Mouse (Mus musculus): Measurements from ENCODE around the gene Nfib.

DNA sequence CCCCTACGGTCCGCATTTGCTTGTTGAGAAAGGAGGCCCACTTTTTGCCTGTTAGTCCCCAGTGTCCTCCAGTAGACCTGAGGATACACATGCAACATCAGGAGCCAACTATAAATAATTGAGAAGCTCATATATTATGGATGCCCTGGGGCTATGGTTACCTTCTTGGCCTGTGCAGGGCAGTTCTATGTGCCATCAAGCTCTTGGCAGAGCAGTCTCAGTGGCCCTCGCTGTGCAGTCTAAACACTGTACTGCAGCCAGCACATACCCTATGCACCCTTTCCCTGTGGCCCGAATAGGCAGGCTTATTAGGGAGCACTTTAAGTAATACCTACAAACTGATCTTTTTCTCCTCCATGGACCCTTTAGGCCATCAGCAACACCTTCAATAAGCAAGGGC, 185.6 kb downstream of the Nfib start:
- TF ChIP-seq CTCF (IDR thresholded peaks at IDR 0.05; ENCODE audit: borderline replicate concordance, extremely low read depth, insufficient read depth, insufficient read length): no peak
- TF ChIP-seq POLR2A (IDR thresholded peaks at IDR 0.05; ENCODE audit: borderline replicate concordance, extremely low read depth, insufficient read depth, insufficient read length, poor library complexity, severe bottlenecking): no peak
